Mouse (Mus musculus) bone marrow macrophage, adult 2 months (primary cell): ENCODE data around the gene Cbx3. TPM values are rescaled to one million over a fixed set of nuclear protein-coding genes. Genes with fewer than 3 reads are reported as not detected.

ENCODE experiments used
- H3K27ac ChIP-seq: 2 replicates; pipeline ENCODE4 v1.5.1; 2012; ENCODE audit warnings: low read depth, low read length; ENCODE audit not compliant: insufficient read depth
- H3K4me1 ChIP-seq: 2 replicates; pipeline ENCODE4 v1.6.1; 2012; ENCODE audit warnings: low read length; ENCODE audit not compliant: control insufficient read depth, insufficient read depth
- H3K4me3 ChIP-seq: 2 replicates; pipeline ENCODE4 v1.5.1; 2012; ENCODE audit warnings: mild to moderate bottlenecking, low read length, moderate library complexity; ENCODE audit not compliant: insufficient read depth
- CTCF ChIP-seq: IDR thresholded peaks from 2 replicates; pipeline ENCODE4 v1.5.1; 2012; ENCODE audit warnings: low read depth, mild to moderate bottlenecking, low read length, moderate library complexity
- POLR2A ChIP-seq: IDR thresholded peaks from 2 replicates; pipeline ENCODE4 v1.6.1; 2012; ENCODE audit warnings: mild to moderate bottlenecking, low read depth, low read length, borderline replicate concordance
- polyA plus RNA-seq: library from polyadenylated mRNA; stranded (reverse); fragments of >200 nt; gene quantifications from 2 replicates; pipeline ENCODE4 v1.2.4, GENCODE M21; 2012; ENCODE audit not compliant: missing spikeins, insufficient read depth, insufficient read length

The Cbx3 gene
- polyA plus RNA-seq, 1 experiment = 108 TPM

DNA sequence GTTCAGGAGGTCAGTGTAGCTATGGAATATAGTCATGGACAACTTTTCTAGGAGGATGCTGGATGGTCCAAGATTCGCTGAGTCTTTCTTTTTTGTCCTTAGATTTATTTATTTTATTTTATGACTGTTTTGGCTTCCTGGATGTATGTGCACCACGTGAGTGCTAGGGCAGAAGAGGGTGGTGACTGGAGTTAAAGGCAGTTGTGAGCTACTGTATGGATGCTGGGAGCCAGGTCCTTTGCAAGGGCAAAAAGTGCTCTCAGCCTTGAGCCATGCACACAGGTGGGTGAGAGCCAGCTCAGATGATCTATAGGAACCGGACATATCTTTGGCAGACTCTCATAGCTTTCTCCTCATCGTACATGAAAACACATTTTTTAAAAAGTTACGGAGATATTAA, 53.1 kb downstream of the Cbx3 start:
- H3K27ac ChIP-seq = no peak overlapping the region
- H3K4me3 ChIP-seq = peak overlapping the region; percentile 77
- H3K4me1 ChIP-seq = peaks cover 17% of the 10 kb centered on the region
- TF ChIP-seq CTCF (no peak), POLR2A (no peak)

- Histone ChIP-seq H3K4me3 (peak within 1 kb of the TSS; percentile 77), H3K27ac (peak within 1 kb of the TSS; percentile 69), H3K4me1 (peaks cover 18% of the 10 kb centered on the region)
- no peak for TF ChIP-seq POLR2A
- TF ChIP-seq CTCF = no peak
Measured at GRCm38 (mm10) chr6:51523807-51524320, 53.7 kb downstream of the Cbx3 start, which contains the start of gene Snx10. TSS of gene Snx10 (plus strand) at chr6:51523901.

GRCm38 (mm10) chr6:51524321-51524931, 54.3 kb downstream of the Cbx3 start:
- no peak for TF ChIP-seq POLR2A
- no peak for TF ChIP-seq CTCF
- peak overlapping the region; percentile 77 for H3K4me3 ChIP-seq
- H3K27ac ChIP-seq = peak overlapping the region; percentile 69
- peaks cover 23% of the 10 kb centered on the region for H3K4me1 ChIP-seq

DNA sequence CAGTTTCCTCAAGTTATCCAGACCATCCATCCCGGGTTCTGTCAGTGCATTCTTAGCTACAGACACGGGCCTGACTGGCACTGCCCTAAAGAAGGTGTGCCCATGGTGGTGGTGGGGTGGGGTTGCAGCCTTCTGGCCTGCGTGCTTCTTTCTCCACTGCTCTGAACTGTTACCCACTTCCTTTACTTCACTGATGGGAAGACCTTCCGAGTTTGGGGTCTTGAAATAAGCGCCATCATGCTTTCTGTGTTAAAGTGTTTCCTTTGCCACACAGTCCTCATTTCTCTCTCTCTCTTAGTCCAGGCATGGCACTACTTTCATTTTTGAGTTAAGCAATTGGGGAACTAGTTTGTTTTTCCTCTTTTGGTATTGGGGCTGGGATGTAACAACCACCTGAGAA, 54.8 kb downstream of the Cbx3 start:
- Histone ChIP-seq H3K4me1 (peaks cover 29% of the 10 kb centered on the region), H3K4me3 (peak overlapping the region; percentile 77), H3K27ac (peak overlapping the region; percentile 69)
- TF ChIP-seq POLR2A = no peak
- no peak for TF ChIP-seq CTCF

DNA sequence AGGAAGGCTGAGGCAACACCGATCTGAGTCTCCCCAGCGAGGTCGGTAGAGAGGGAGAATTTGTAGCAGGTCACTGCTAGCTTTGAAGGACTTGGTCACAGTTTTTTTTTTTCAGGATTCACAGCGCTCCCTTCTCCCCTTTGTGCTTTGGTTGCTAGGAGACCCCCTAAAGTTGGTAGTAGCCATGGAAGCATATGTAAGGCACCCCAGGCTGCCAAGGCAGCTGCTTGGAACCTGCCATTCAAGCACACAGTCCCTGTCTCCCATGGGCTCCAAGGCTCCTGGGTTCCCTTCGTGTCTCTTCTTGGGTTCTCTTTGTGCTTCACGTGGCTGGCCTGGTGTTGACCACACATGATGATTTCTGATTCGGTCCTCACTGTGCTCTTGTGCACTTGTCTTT, 59.3 kb downstream of the Cbx3 start:
- H3K4me3 ChIP-seq = no peak overlapping the region
- no peak overlapping the region for H3K27ac ChIP-seq
- TF ChIP-seq CTCF = no peak
- TF ChIP-seq POLR2A = no peak
- H3K4me1 ChIP-seq = peaks cover 47% of the 10 kb centered on the region

Other genes starting within 250 kb of the Cbx3 start
- gene Nfe2l3, start 37.7 kb upstream of the Cbx3 start, polyA plus RNA-seq = not detected in 2 replicates
- gene Hnrnpa2b1, start 466 bp upstream of the Cbx3 start, polyA plus RNA-seq = 726 and 831 TPM in 2 replicates
- gene Snx10, start 53.5 kb downstream of the Cbx3 start, polyA plus RNA-seq = 101 and 105 TPM in 2 replicates